Mouse (Mus musculus): ENCODE data around the gene Eid2b.
"Not testable (repeated sequence)": the region's sequence is repeated elsewhere in the genome, so short reads cannot be mapped to it uniquely, and the experiment has no call there.

Gene Eid2b

DNA sequence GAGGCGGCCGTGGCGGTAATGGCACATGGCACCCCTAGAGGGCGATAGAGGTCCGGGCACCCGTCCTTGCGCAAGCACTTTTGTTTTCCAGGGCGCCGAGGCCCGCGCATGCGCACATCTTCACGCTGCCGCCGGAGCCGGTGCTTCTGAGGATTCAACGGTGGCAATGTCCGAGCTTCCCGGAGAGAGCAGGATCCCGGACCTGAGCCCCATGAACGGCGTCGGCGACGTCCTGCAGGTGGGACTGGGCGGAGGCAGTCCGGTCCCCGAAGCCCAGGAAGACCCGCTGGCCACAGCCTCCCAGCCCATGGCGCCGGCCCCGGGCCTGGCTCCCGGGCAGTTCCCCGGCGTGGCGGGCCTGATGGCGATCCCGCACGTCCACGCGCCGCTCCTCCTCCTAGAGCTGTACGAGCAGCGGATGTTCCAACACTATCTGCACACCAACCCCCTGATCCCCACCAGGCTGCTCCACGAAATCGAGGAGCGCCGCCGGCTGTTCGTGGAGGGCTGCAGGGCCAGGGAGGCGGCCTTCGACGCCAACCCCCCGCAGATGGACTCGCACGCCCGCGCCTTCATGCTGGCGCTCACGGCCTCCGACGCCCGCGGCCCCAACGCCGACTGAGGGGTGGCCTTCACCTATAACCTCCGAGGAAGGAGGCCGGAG lies at the start of gene Eid2b:
TSS of gene Eid2b (plus strand) at position 125 of the 664 bp plus-strand sequence.
- peak; percentile 96 to 99 for DNase-seq (ENCODE audit: inconsistent age in 2 of 2, low spot score in 1 of 2)

- DNase-seq (ENCODE audit: inconsistent age in 2 of 2, low spot score in 1 of 2): not testable (repeated sequence)
Measured at GRCm38 (mm10) chr7:28243943-28244342, 33.6 kb upstream of the Eid2b start.

GRCm38 (mm10) chr7:28248957-28249356 lies 28.6 kb upstream of the Eid2b start:
- no peak for DNase-seq (ENCODE audit: inconsistent age in 2 of 2, low spot score in 1 of 2)

GRCm38 (mm10) chr7:28251976-28252375 lies 25.6 kb upstream of the Eid2b start:
- DNase-seq (ENCODE audit: inconsistent age in 2 of 2, low spot score in 1 of 2): no peak

DNA sequence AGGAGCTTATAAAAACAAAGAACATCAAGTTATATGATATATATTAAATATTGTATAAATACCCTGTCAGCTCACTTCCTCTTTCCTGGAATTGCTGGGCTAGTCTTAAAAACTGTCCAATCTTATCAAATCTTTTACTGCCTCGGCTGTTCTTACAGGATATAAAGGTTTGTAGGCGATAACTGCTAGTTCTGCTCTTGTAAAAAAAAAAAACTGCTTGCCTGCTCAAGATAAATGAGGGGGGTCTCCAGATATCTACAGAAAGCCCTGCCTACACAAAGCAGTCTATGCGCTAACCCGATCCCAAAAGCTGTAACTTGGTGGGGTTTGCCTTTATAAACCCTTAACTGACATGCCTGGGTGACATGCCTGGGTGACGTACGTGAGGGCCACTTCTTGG lies 22.9 kb upstream of the Eid2b start:
- DNase-seq (ENCODE audit: inconsistent age in 2 of 2, low spot score in 1 of 2): no peak

DNA sequence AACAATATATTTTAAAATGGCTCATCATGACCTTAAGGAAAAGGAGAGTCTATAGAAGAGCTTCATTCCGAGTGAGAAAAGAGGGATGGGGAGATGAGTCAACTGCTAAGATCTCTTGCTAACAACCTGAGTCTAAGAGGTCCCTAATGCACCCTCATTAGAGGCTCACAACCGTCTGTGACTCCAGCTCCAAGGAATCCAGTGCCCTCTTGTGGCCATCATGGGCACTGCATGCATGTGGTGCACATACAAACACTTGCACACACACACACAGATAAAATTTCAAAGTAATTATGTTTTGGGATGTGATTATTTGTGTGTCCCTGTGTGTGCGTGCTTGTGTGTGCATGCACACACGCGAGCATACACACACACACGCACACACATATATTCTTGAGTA lies 22.1 kb upstream of the Eid2b start:
- DNase-seq (ENCODE audit: inconsistent age in 2 of 2, low spot score in 1 of 2): no peak

DNA sequence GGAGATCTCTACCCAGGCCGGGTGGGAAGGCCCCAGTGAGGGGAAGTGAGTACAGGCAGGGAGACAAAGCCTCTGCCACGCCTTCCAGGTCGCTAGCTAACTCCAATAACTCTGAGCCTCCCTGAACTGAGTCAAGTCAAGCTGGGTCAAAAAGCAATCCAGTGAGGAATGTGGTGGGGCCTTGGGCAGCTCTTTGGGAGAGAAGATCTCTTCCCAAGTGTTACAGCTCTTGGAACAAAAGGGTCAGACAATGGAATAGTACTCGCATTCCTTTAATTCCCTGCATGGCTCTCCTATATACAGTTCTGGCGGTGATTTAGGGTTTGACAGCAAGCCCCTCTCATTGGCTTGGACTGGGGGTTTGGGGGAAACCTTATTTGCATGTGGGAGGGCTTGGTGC lies 14.7 kb upstream of the Eid2b start:
- no peak for DNase-seq (ENCODE audit: inconsistent age in 2 of 2, low spot score in 1 of 2)

GRCm38 (mm10) chr7:28263786-28264185 lies 13.8 kb upstream of the Eid2b start:
- peak; percentile 68 to 88 for DNase-seq (ENCODE audit: inconsistent age in 2 of 2, low spot score in 1 of 2)

- DNase-seq (ENCODE audit: inconsistent age in 2 of 2, low spot score in 1 of 2): no peak
Measured at GRCm38 (mm10) chr7:28265391-28265790, 12.1 kb upstream of the Eid2b start.

DNA sequence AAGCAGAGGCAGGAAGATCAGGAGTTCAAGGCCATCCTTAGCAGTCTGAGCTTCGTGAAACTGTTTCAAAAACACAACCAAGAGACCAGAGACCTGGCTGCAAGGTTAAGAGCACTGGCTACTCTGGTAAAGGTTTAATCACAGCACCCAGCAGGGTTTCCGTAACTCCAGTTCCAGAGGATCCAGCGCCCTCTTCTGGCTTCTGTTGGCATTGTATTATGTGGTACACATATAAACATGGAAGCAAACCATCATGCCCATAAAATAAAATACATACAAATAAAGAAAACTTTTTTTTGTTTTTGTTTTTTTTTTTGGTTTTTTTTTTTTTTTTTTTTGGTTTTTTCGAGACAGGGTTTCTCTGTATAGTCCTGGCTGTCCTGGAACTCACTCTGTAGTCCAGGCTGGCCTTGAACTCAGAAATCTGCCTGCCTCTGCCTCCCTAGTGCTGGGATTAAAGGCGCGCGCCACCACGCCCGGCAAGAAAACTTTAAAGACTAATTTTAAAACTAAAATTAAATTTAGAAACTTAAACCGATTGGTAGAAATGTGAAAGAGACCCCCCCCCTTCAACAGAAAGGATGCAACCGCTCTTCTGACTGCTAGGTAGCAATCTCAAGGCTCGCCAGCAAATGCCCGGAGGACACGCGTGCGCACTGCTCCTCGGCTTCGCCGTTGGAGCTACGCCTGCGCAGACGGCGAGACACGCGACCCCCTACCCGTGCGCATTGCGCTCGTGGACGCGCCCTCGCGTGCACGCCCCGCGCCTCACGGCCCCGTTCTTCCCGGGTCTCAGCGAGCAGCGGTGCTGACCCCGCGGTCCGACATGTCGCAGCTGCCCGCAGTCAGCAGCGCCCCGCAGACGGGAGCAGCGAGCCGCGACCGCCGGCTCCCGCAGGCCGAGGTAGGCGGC lies 10.2 kb upstream of the Eid2b start, which contains the start of gene Eid2:
TSS of gene Eid2 (plus strand) at position 753 of the 913 bp plus-strand sequence.
- DNase-seq (ENCODE audit: inconsistent age in 2 of 2, low spot score in 1 of 2): peak in 1 of 2 experiments; percentile 89

DNA sequence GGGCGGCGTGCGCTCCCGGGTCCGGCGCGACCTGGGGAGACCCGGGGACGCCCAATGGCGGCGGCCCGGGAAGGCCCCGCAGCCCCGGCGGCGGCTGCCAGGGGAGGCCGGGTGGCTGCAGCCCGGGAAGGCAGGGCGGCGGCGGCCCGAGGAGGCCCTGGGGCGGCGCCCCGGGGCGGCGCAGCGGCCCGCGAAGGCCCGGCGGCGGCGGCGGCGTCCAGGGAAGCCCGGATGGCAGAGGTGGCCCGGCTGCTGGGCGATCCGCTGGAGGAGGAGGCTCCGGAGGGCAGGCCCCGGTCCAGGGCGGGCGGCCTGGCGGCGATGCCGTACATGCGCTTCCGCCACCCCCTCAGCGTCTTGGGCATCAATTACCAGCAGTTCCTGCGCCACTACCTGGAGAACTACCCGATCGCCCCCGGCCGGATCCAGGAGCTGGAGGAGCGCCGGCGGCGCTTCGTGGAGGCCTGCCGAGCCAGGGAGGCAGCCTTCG lies 9.5 kb upstream of the Eid2b start:
- peak; percentile 75 to 93 for DNase-seq (ENCODE audit: inconsistent age in 2 of 2, low spot score in 1 of 2)

- no peak for DNase-seq (ENCODE audit: inconsistent age in 2 of 2, low spot score in 1 of 2)
Measured at GRCm38 (mm10) chr7:28268576-28268975, 9.0 kb upstream of the Eid2b start.

- DNase-seq (ENCODE audit: inconsistent age in 2 of 2, low spot score in 1 of 2): no peak
Measured at GRCm38 (mm10) chr7:28269355-28269754, 8.2 kb upstream of the Eid2b start.

GRCm38 (mm10) chr7:28271761-28272160 lies 5.8 kb upstream of the Eid2b start:
- DNase-seq (ENCODE audit: inconsistent age in 2 of 2, low spot score in 1 of 2): no peak

GRCm38 (mm10) chr7:28277237-28277614 lies 313 bp upstream of the Eid2b start:
- DNase-seq (ENCODE audit: inconsistent age in 2 of 2, low spot score in 1 of 2): no peak

- no peak for DNase-seq (ENCODE audit: inconsistent age in 2 of 2, low spot score in 1 of 2)
Measured at GRCm38 (mm10) chr7:28278279-28278652, 727 bp downstream of the Eid2b start.

DNA sequence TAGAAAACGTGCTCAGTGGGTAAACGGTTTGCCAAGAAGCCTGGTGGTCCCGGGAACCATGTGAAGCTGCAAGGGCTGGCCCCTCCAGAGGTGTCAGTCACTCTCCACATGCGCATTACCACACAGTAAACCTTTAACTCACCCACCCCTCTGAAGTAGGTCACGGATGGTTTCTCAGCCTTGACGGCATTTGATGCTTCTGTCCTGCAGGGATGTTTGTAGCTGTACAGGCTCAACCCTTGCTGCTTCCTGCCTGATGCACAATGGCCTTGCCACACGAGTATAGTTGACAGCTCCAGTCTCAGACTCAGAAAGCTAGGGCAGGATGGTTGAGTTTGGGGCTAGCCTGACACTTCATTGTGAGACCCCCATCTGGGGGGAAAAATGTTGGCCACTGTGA lies 3.1 kb downstream of the Eid2b start:
- no peak for DNase-seq (ENCODE audit: inconsistent age in 2 of 2, low spot score in 1 of 2)

DNA sequence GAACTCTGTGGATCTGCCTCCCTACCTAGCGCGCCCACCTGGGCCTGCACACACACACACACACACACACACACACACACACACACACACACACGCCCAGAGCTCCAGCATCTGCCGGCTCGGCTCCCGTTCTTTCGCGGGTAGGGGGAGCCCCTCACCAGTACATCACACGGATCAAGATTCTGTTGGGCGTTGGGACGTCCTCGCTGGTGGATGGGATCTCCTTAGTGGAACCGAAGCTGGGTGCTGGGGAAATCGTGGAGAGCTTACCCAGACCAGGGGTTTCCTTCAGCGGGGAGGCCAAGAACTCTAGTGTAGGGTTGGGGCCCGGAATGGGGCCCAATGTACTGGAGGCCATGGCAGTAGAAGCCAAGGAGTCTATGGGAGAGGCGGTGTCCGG lies 12.6 kb downstream of the Eid2b start:
- no peak for DNase-seq (ENCODE audit: inconsistent age in 2 of 2, low spot score in 1 of 2)

- peak; percentile 42 to 68 for DNase-seq (ENCODE audit: inconsistent age in 2 of 2, low spot score in 1 of 2)
Measured at GRCm38 (mm10) chr7:28290638-28291590, 13.4 kb downstream of the Eid2b start, which contains the start of gene Selenov. Selenov (minus strand) TSS chr7:28291186.

DNA sequence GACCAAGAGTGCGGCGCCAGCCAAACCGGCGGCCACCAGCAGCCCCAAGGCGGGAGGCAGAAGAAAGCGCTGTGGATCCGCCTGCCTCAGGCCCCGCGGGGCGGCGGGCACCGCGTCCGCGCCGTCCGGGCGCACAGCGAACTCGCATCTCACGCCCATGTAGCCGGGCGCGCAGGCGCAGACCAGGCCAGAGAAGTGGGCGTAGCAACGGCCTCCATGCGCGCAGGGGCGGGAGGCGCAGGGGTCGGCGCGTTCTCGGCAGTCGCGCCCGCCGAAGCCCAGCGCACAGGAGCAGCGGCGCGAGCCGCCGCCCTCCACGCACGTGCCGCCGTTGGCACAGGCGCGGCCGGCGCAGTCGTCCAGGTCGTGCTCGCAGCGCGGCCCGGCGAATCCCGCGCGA lies 16.9 kb downstream of the Eid2b start:
- peak; percentile 72 to 79 for DNase-seq (ENCODE audit: inconsistent age in 2 of 2, low spot score in 1 of 2)
